Mouse (Mus musculus): ENCODE data around the gene Cox19. TPM values are rescaled to one million over a fixed set of nuclear protein-coding genes. Genes with fewer than 3 reads are reported as not detected.

Cox19 gene
- total RNA-seq, 1 experiment from 2014 or later, result 46.4 TPM

DNA sequence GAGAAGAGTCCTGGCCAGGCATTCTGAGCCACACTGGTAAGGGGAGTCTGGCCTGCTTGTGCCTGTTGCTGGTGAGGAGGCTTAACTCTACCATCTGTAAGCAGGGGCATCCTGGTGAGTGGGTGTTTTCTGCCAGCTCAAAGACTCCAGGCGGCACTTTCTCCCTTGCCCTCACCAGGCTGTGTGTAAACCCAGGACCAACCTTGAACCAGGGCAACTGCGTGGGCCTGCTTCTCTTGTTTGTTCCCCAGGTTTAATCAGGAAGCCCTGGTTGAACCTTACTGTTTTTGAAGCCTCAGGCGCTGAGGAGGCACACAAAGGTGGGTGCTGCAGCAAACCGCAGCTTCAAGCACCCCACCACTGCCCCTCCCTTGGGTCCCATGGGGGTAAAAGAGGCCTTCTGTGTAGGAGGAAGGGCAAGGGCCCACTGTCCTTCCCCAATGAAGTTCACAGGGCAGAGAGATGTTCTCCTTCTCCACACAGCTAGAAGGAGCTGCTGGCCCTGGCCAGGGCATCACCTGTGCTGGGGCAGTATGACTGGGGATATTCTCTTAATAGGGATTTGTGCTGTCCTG, 16.8 kb upstream of the Cox19 start:
- no peak for ATAC-seq (replicated peaks; ENCODE audit: insufficient number of reproducible peaks, low FRiP score, low TSS enrichment, poor library complexity, severe bottlenecking)

- no peak for ATAC-seq (replicated peaks; ENCODE audit: insufficient number of reproducible peaks, low FRiP score, low TSS enrichment, poor library complexity, severe bottlenecking)
Observed at GRCm38 (mm10) chr5:139366484-139366883, 15.3 kb upstream of the Cox19 start.

- ATAC-seq (replicated peaks; ENCODE audit: insufficient number of reproducible peaks, low FRiP score, low TSS enrichment, poor library complexity, severe bottlenecking), result peak; percentile 61
Observed at GRCm38 (mm10) chr5:139365827-139366226, 14.6 kb upstream of the Cox19 start.

DNA sequence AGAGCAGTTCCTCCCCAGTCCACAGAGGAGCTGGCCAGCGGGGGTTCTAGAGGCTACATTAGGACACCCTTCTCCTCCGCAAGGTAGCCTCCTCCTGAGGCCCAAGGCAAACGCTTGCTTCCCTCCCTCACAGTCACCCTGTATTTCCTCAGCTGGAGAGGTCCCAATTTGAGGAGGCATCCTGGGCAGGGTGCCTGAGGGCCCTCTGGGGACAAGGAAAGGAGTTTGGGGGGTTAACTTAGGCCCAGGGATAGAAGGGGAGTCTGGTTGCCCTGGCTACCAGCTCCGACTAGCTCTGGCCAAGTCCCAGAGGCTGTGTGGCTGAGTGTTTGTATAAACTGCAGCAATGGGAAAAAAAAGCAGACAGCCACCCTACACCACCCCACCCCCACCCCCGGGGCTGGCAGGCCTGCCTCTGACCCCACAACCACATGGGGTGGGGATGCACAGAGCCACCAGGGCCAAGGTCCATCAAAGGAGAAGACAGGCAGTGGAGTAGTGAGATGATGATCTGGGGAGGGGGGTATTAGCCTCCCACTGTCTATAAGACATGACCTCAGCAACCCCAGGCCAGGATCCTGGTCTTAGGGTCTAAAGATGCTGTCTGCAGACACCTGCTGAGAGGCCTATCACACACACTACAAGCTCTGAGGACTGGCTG, 13.8 kb upstream of the Cox19 start:
- ATAC-seq (replicated peaks; ENCODE audit: insufficient number of reproducible peaks, low FRiP score, low TSS enrichment, poor library complexity, severe bottlenecking), result no peak

DNA sequence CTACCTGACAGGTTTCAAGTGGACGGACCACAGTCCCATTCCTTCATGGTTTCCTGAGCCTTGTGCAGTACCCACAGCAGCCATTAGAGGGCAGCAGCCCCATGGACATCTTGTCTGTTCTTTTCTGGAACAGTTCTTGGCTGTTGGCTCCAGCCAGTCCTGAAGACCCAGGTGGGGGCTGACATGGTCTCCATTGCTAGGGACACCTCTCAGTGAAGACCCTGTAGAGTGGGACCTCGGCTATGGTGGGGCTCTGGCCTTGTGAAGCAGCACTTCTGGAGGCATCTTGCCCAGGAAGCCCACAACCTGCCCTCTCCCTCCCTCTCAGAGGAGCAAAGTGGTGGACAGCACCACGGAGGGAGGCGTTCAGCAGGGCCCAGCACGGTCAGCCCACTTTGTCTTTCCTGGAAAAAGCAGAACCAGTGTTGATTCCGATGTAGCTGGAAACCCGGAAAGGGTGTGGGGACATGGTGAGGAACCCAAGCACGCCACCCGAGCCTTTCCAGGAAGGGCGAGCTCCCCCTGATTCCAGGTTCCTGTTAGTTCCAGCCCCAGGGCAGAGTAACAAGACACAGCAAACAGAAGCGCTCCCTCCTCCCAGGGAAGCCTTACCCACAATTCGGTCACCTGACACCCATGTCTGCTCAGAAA, 13.2 kb upstream of the Cox19 start:
- peak; percentile 50 for ATAC-seq (replicated peaks; ENCODE audit: insufficient number of reproducible peaks, low FRiP score, low TSS enrichment, poor library complexity, severe bottlenecking)

DNA sequence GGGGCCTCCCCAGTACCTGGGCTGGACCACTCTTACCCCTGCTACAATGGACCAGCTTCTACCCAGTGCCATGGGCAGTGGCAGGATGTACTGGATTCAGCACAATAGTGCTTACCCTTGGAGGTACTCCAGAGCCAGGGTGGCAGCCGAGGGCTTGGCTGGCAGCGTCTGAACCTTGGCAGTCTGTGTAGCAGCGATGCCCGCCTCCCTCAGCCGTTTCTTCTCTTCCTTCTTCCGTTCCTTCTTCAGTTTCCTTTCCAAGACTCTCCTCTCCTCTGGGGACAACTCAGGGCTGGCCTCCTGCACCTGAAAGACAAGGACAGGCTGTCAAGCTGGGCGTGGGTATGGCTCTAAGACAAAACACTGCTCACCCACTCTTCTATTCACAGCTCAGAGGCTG, 12.6 kb upstream of the Cox19 start:
- ATAC-seq (replicated peaks; ENCODE audit: insufficient number of reproducible peaks, low FRiP score, low TSS enrichment, poor library complexity, severe bottlenecking), result no peak

DNA sequence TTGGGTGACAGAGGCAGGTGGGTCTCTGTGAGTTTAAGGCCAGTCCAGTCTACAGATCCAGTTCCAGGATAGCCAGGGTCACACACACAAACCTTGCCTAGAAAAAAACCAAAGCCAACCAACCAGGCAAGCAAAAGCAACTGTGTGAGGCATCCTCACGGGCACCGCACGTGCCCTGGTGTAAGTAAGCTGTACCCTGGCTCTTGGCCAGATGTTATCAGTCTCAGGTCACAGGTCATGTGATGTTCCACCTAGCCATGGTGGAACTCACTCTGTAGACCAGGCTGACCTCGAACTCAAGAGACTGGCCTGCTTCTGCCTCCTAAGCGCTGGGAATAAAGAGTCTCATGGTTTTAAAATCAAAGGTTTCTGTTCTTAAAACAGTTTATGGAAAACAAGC, 8.0 kb upstream of the Cox19 start:
- no peak for ATAC-seq (replicated peaks; ENCODE audit: insufficient number of reproducible peaks, low FRiP score, low TSS enrichment, poor library complexity, severe bottlenecking)

DNA sequence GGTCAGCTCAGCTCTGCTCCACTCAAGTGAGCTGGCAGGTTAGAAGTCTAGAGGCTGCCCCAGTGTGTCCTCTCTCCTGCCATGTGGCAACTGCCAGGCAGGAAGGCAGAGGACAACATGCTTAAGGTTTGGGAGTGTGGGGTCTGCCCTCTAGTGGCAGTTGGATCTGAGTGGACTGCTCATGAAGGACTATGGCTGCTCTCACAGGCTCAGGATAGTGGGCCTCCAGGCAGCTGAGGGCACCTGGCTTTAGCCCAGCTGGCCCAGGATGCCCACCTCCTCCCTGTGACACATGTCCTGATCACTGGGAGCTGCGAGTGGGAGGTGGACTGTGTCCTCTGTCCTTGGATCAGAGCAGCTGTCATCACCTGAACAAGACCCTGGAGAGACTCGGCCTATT, 7.4 kb upstream of the Cox19 start:
- ATAC-seq (replicated peaks; ENCODE audit: insufficient number of reproducible peaks, low FRiP score, low TSS enrichment, poor library complexity, severe bottlenecking), result no peak

GRCm38 (mm10) chr5:139355235-139355772, 4.1 kb upstream of the Cox19 start:
- ATAC-seq (replicated peaks; ENCODE audit: insufficient number of reproducible peaks, low FRiP score, low TSS enrichment, poor library complexity, severe bottlenecking), result peak; percentile 55; the same call in 1 of the 2 replicates

DNA sequence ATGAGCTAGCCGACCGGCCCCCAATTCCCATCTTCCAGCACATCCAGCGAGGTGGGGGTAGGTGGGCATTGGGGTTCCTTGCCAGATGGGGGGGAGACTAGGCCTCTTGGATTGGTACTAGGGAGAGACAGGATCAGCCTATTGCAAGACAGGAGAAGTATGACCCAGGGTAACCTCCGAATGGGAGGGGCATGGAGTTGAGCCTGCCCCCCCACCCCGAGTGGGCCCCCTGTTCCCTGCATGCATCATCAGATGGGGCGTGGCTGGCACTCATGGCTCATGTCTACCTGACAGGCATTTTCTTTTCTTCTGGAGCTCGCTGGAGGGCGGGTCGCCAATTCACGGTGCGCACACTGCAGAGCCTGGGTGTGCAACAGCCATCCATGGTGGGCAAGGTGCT, 2.7 kb upstream of the Cox19 start:
- ATAC-seq (replicated peaks; ENCODE audit: insufficient number of reproducible peaks, low FRiP score, low TSS enrichment, poor library complexity, severe bottlenecking), result no peak

GRCm38 (mm10) chr5:139353496-139353895, 2.3 kb upstream of the Cox19 start:
- no peak for ATAC-seq (replicated peaks; ENCODE audit: insufficient number of reproducible peaks, low FRiP score, low TSS enrichment, poor library complexity, severe bottlenecking)

GRCm38 (mm10) chr5:139352317-139352716, 1.1 kb upstream of the Cox19 start, which contains the start of gene Cyp2w1:
Cyp2w1 (plus strand) TSS chr5:139352617.
- no peak for ATAC-seq (replicated peaks; ENCODE audit: insufficient number of reproducible peaks, low FRiP score, low TSS enrichment, poor library complexity, severe bottlenecking)

DNA sequence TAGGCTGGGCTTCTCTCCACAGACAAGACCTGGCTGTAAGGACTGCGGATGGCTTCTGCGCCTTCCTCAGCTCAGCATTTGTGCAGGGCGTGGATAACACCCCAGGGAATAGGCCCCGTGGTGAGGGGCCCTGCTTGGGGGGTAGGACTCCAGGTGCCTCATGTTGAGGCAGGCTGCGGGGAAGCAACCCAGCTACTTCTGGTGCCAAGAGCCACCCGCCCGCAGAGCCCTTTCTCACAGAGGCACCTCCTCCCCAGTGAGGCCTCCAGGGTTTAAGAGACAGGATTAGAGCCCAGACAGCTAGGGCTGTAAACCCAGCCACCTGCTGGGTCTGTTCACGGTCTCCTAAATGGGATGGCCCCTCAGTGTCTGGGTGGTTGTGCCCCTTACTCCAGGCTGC, 410 bp upstream of the Cox19 start:
- no peak for ATAC-seq (replicated peaks; ENCODE audit: insufficient number of reproducible peaks, low FRiP score, low TSS enrichment, poor library complexity, severe bottlenecking)

GRCm38 (mm10) chr5:139349713-139350112, 1.5 kb downstream of the Cox19 start:
- no peak for ATAC-seq (replicated peaks; ENCODE audit: insufficient number of reproducible peaks, low FRiP score, low TSS enrichment, poor library complexity, severe bottlenecking)

- no peak for ATAC-seq (replicated peaks; ENCODE audit: insufficient number of reproducible peaks, low FRiP score, low TSS enrichment, poor library complexity, severe bottlenecking)
Observed at GRCm38 (mm10) chr5:139347225-139347624, 4.0 kb downstream of the Cox19 start.

DNA sequence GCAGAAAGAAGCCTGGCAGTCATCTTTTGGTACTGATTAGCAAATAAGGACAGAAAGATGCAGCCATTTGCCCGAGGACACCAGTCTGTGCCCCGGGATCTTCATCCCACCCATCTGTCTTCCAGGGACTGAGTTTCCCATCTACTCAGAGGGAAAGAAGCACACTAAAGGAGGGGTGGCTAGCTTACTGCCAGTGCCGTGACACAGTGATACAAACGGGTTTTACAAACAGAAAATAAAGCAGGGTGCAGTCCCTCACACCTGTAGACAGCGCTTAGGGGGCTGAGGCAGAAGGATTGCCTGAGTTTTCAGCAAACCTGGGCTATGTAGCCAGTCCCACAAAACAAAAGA, 5.9 kb downstream of the Cox19 start:
- no peak for ATAC-seq (replicated peaks; ENCODE audit: insufficient number of reproducible peaks, low FRiP score, low TSS enrichment, poor library complexity, severe bottlenecking)

DNA sequence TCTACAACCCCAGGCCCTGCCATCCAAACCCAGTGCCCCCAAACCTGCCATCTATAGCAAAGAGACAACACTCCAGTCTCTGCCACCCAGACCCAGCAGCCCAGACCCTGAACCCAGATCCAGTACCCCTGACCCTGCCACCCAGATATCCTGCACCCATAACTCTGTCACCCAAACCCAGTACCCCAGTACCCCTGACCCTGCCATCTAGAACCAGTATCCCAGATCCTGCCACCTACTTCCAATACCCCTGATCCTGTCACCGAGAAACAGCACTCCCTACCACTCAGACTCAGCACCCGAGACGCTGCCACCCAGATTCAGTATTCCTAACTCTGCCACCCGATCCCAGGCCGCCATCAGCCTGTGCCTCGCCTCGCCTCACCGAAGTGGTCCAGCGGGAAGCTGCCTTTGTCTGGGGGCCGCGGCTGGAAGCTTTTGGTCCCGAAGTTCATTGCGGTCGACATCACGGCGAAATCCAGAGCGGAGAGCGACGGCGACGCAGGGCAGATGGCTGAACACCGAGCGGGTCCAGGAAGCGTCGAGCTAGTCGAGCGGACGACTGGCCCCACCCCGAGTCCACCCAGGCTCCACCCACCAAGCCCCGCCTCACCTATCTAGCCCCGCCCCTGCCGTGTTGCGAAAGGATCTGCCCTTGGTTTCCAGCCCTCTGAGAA, 6.4 kb downstream of the Cox19 start:
- peak; percentile 97 for ATAC-seq (replicated peaks; ENCODE audit: insufficient number of reproducible peaks, low FRiP score, low TSS enrichment, poor library complexity, severe bottlenecking)

DNA sequence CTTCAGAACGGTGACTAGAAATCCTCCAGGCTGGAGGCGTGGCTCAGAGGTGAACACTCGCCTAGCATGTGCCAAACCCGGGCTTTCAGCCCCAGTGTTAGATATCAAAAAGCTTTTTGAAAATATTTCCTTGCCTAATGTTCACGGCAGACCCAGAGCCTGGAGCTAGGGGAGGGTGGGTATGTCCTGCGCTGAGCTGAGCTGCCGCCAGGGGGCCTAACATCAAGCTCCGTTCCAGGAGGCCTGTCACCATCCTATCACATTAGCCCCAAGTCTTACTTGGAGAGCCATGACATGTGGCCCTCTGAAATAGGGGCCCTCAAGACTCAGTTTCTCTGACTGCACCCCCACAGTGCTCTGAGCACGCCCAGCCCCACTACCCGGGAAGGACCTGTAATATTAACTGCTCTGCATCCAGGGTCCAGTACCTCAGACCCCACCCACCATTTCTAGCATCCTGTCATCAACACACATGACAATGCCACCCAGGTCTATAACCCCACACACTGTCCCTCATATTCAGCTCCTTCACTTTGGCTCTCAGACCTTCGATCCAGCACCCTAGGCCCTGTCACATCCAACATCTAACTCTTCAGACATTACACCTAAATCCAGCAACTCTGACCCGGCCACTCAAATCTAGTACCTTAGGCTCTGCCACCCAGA, 7.1 kb downstream of the Cox19 start:
- peak; percentile 77 for ATAC-seq (replicated peaks; ENCODE audit: insufficient number of reproducible peaks, low FRiP score, low TSS enrichment, poor library complexity, severe bottlenecking)

GRCm38 (mm10) chr5:139338891-139339290, 12.3 kb downstream of the Cox19 start:
- no peak for ATAC-seq (replicated peaks; ENCODE audit: insufficient number of reproducible peaks, low FRiP score, low TSS enrichment, poor library complexity, severe bottlenecking)

Measured in monocyte, adult 5-6 weeks (primary cell).